8 mouse cellular contexts compared by ENCODE assay signal in genomic region chr3:129830626-129831025, GRCm38 (mm10). TPM values are rescaled to one million over a fixed set of nuclear protein-coding genes. Genes with fewer than 3 reads are reported as not detected.
DNase-seq lines count a peak whose midpoint lies in the region; ATAC-seq and TF ChIP-seq lines count a peak whose summit lies in the region.

No protein-coding gene starts in this region.

- peak overlapping the region; percentile 88 for H3K27ac ChIP-seq in spleen, adult 2 months (ENCODE audit: insufficient read depth, low read length)
- H3K27ac ChIP-seq in hindbrain, embryonic 14.5 days = peak overlapping the region; percentile 94
- H3K27ac ChIP-seq in lung, embryonic 14.5 days (ENCODE audit: low read depth) = peak overlapping the region; percentile 95

- ATAC-seq in hindbrain, embryonic 14.5 days (ENCODE audit: low FRiP score) = no peak
- peak; percentile 17 for ATAC-seq in lung, embryonic 14.5 days (ENCODE audit: insufficient read depth)
- ATAC-seq in monocyte, adult 5-6 weeks (replicated peaks; ENCODE audit: insufficient number of reproducible peaks, low FRiP score, low TSS enrichment, poor library complexity, severe bottlenecking) = no peak; the same call in 1 of the 2 replicates

- no peaks in the 10 kb centered on the region for H3K27me3 ChIP-seq in spleen, adult 2 months (ENCODE audit: control insufficient read depth, insufficient read depth, low read length)
- no peaks in the 10 kb centered on the region for H3K27me3 ChIP-seq in hindbrain, embryonic 14.5 days (ENCODE audit: control insufficient read depth, insufficient read depth, low read length)
- H3K27me3 ChIP-seq in lung, embryonic 14.5 days (ENCODE audit: insufficient read depth, low read length) = no peaks in the 10 kb centered on the region

- TF ChIP-seq POLR2A in spleen, adult 2 months (IDR thresholded peaks at IDR 0.05; ENCODE audit: low read depth, low read length) = no peak

- TF ChIP-seq CTCF in spleen, adult 2 months (IDR thresholded peaks at IDR 0.05; ENCODE audit: extremely low read depth, insufficient read depth, insufficient read length, insufficient replicate concordance) = no peak
- TF ChIP-seq CTCF in lung, embryonic 14.5 days (IDR thresholded peaks at IDR 0.05; ENCODE audit: low read depth) = no peak

- H3K4me1 ChIP-seq in spleen, adult 2 months (ENCODE audit: control insufficient read depth, insufficient read depth, insufficient read length) = peaks cover 3% of the 10 kb centered on the region; the same call in 1 of the 2 replicates
- peaks cover 10% of the 10 kb centered on the region for H3K4me1 ChIP-seq in hindbrain, embryonic 14.5 days (replicated peaks; ENCODE audit: control insufficient read depth, insufficient read depth, low read length)
- peaks cover 5% of the 10 kb centered on the region; the same call in 1 of the 2 replicates for H3K4me1 ChIP-seq in lung, embryonic 14.5 days (ENCODE audit: insufficient read depth)

- WGBS in spleen, adult 2 months = under 1% methylated on average over 44 of the region's 45 CpGs
- WGBS in hindbrain, embryonic 14.5 days = under 1% methylated on average over 45 of the region's 45 CpGs
- under 1% methylated on average over 45 of the region's 45 CpGs for WGBS in lung, embryonic 14.5 days

- H3K9me3 ChIP-seq in hindbrain, embryonic 14.5 days (ENCODE audit: control insufficient read depth, low read length) = no peaks in the 10 kb centered on the region
- no peaks in the 10 kb centered on the region for H3K9me3 ChIP-seq in lung, embryonic 14.5 days (ENCODE audit: low read depth, low read length)

- H3K4me3 ChIP-seq in spleen, adult 2 months (ENCODE audit: extremely low read depth, insufficient read depth, insufficient read length) = peak overlapping the region; percentile 72
- peak overlapping the region; percentile 99 for H3K4me3 ChIP-seq in hindbrain, embryonic 14.5 days (replicated peaks; ENCODE audit: low read length)
- peak overlapping the region; percentile 93 for H3K4me3 ChIP-seq in lung, embryonic 14.5 days (ENCODE audit: low read depth, low read length)

- peak overlapping the region; percentile 74 for H3K9ac ChIP-seq in hindbrain, embryonic 14.5 days
- peak overlapping the region; percentile 87 for H3K9ac ChIP-seq in lung, embryonic 14.5 days

- peak; percentile 50 for DNase-seq in adrenal gland, postnatal 10 days
- no peak for DNase-seq in adrenal gland, adult 2 months
- peak; percentile 7 to 48 for DNase-seq in spleen, adult 2 months (ENCODE audit: low read depth in 1 of 2, low spot score in 2 of 2)
- DNase-seq in spleen, adult 12 weeks (ENCODE audit: low spot score) = no peak
- no peak for DNase-seq in hindbrain, embryonic 14.5 days (ENCODE audit: low spot score)
- DNase-seq in lung, embryonic 14.5 days = peak; percentile 45
- DNase-seq in spleen, postnatal 14 days (ENCODE audit: low spot score in 2 of 2) = peak; percentile 32 to 39

- peak overlapping the region; percentile 85 for H3K4me2 ChIP-seq in hindbrain, embryonic 14.5 days (replicated peaks)
- peak overlapping the region; percentile 80 for H3K4me2 ChIP-seq in lung, embryonic 14.5 days

- H3K36me3 ChIP-seq in spleen, adult 2 months (ENCODE audit: control insufficient read depth, insufficient read depth, low read length) = 0 out of 2 replicates have a peak, but pooled peaks cover 1% of the 10 kb centered on the region
- peaks cover 18% of the 10 kb centered on the region for H3K36me3 ChIP-seq in hindbrain, embryonic 14.5 days (replicated peaks; ENCODE audit: control insufficient read depth, insufficient read depth)
- peaks cover 28% of the 10 kb centered on the region for H3K36me3 ChIP-seq in lung, embryonic 14.5 days (ENCODE audit: insufficient read depth)

RNA-seq across cellular contexts. Expression of gene Gar1, which starts 0.6 kb away (rescaled TPM):
- total RNA-seq in adrenal gland, postnatal 10 days (2021) = 10 to 100 TPM; 57.0 to 65.8 TPM
- total RNA-seq in adrenal gland, adult 2 months (2021) = 10 to 100 TPM; 39.4 to 61.2 TPM
- 11.0 and 15.4 TPM in 2 replicates for polyA plus RNA-seq in adrenal gland, adult 2 months (2012; rRNA removed)
- 29.3 and 30.6 TPM in 2 replicates for polyA plus RNA-seq in spleen, adult 2 months (2012; rRNA removed)
- polyA plus RNA-seq in hindbrain, embryonic 14.5 days (2014; fragmentation: Nextera tagmentation; extraction: Ambion mirVana) = 18.7 and 20.9 TPM in 2 replicates
- polyA plus RNA-seq in lung, embryonic 14.5 days (2014; fragmentation: Nextera tagmentation; extraction: Ambion mirVana) = 44.8 and 45.2 TPM in 2 replicates
- 5.0 to 8.2 TPM (median 5.2 TPM) in 3 replicates for total RNA-seq in monocyte, adult 5-6 weeks (2017)

RNA-seq across cellular contexts. Expression of gene Cfi, which starts 5.1 kb away (rescaled TPM):
- total RNA-seq in adrenal gland, postnatal 10 days (2021) = 100 to 1,000 TPM in 1 of 2 experiments, 10 to 100 TPM in 1; 47.0 to 127 TPM
- 1 to 10 TPM in 1 of 2 experiments, not detected in 1; 2.7 TPM for total RNA-seq in adrenal gland, adult 2 months (2021)
- 0.07 TPM in 1 of 2 replicates, not detected in the other for polyA plus RNA-seq in adrenal gland, adult 2 months (2012; rRNA removed)
- not detected in 2 replicates for polyA plus RNA-seq in spleen, adult 2 months (2012; rRNA removed)
- polyA plus RNA-seq in hindbrain, embryonic 14.5 days (2014; fragmentation: Nextera tagmentation; extraction: Ambion mirVana) = 0.56 and 0.97 TPM in 2 replicates
- polyA plus RNA-seq in lung, embryonic 14.5 days (2014; fragmentation: Nextera tagmentation; extraction: Ambion mirVana) = 25.7 and 26.4 TPM in 2 replicates
- not detected in 3 replicates for total RNA-seq in monocyte, adult 5-6 weeks (2017)

RNA-seq across cellular contexts. Expression of gene Rrh, which starts 8.2 kb away (rescaled TPM):
- total RNA-seq in adrenal gland, postnatal 10 days (2021) = under 1 TPM in 1 of 2 experiments, not detected in 1; 0.27 TPM
- total RNA-seq in adrenal gland, adult 2 months (2021) = under 1 TPM in 1 of 2 experiments, not detected in 1; 0.09 TPM
- not detected in 2 replicates for polyA plus RNA-seq in adrenal gland, adult 2 months (2012; rRNA removed)
- polyA plus RNA-seq in spleen, adult 2 months (2012; rRNA removed) = 0.02 TPM in 1 of 2 replicates, not detected in the other
- polyA plus RNA-seq in hindbrain, embryonic 14.5 days (2014; fragmentation: Nextera tagmentation; extraction: Ambion mirVana) = 0.13 TPM in 1 of 2 replicates, not detected in the other
- 0.08 and 0.13 TPM in 2 replicates for polyA plus RNA-seq in lung, embryonic 14.5 days (2014; fragmentation: Nextera tagmentation; extraction: Ambion mirVana)
- total RNA-seq in monocyte, adult 5-6 weeks (2017) = 0.76 TPM in 1 of 3 replicates, not detected in the others

RNA-seq across cellular contexts. Expression of gene Lrit3, which starts 26.8 kb away (rescaled TPM):
- total RNA-seq in adrenal gland, postnatal 10 days (2021) = not detected
- total RNA-seq in adrenal gland, adult 2 months (2021) = not detected
- not detected in 2 replicates for polyA plus RNA-seq in adrenal gland, adult 2 months (2012; rRNA removed)
- polyA plus RNA-seq in spleen, adult 2 months (2012; rRNA removed) = not detected in 2 replicates
- not detected in 2 replicates for polyA plus RNA-seq in hindbrain, embryonic 14.5 days (2014; fragmentation: Nextera tagmentation; extraction: Ambion mirVana)
- 0.26 TPM in 1 of 2 replicates, not detected in the other for polyA plus RNA-seq in lung, embryonic 14.5 days (2014; fragmentation: Nextera tagmentation; extraction: Ambion mirVana)
- total RNA-seq in monocyte, adult 5-6 weeks (2017) = not detected in 3 replicates

RNA-seq across cellular contexts. Expression of gene Pla2g12a, which starts 47.8 kb away (rescaled TPM):
- total RNA-seq in adrenal gland, postnatal 10 days (2021) = 10 to 100 TPM; 54.1 to 58.0 TPM
- 10 to 100 TPM; 46.3 to 51.7 TPM for total RNA-seq in adrenal gland, adult 2 months (2021)
- 106 and 226 TPM in 2 replicates for polyA plus RNA-seq in adrenal gland, adult 2 months (2012; rRNA removed)
- 21.3 and 37.3 TPM in 2 replicates for polyA plus RNA-seq in spleen, adult 2 months (2012; rRNA removed)
- 38.4 and 47.0 TPM in 2 replicates for polyA plus RNA-seq in hindbrain, embryonic 14.5 days (2014; fragmentation: Nextera tagmentation; extraction: Ambion mirVana)
- 36.4 and 38.2 TPM in 2 replicates for polyA plus RNA-seq in lung, embryonic 14.5 days (2014; fragmentation: Nextera tagmentation; extraction: Ambion mirVana)
- 1.3 to 6.7 TPM (median 4.7 TPM) in 3 replicates for total RNA-seq in monocyte, adult 5-6 weeks (2017)

Comparison
In these comparisons a context has a peak if more than half of its experiments do, and no peak if none do; other contexts are left out.
1. DNase-seq: peak in adrenal gland, postnatal 10 days (single experiment), spleen, adult 2 months (2 of 2), lung, embryonic 14.5 days (single experiment) and spleen, postnatal 14 days (2 of 2); none in adrenal gland, adult 2 months (single experiment), spleen, adult 12 weeks (single experiment) and hindbrain, embryonic 14.5 days (single experiment).
2. RNA of gene Cfi, which starts 5.1 kb away (polyA plus RNA-seq): 25.7 to 26.4 TPM in lung, embryonic 14.5 days; 0.56 to 0.97 TPM in hindbrain, embryonic 14.5 days, not detected in spleen, adult 2 months and 0.07 TPM in adrenal gland, adult 2 months; every median in the first group is over 10 times any median in the second.
3. Peak in every context shown above with its lines, with median percentiles within 50 percentile points of each other: H3K27ac ChIP-seq and H3K4me3 ChIP-seq.